Mouse (Mus musculus): ENCODE results near the gene Foxp1.

DNA sequence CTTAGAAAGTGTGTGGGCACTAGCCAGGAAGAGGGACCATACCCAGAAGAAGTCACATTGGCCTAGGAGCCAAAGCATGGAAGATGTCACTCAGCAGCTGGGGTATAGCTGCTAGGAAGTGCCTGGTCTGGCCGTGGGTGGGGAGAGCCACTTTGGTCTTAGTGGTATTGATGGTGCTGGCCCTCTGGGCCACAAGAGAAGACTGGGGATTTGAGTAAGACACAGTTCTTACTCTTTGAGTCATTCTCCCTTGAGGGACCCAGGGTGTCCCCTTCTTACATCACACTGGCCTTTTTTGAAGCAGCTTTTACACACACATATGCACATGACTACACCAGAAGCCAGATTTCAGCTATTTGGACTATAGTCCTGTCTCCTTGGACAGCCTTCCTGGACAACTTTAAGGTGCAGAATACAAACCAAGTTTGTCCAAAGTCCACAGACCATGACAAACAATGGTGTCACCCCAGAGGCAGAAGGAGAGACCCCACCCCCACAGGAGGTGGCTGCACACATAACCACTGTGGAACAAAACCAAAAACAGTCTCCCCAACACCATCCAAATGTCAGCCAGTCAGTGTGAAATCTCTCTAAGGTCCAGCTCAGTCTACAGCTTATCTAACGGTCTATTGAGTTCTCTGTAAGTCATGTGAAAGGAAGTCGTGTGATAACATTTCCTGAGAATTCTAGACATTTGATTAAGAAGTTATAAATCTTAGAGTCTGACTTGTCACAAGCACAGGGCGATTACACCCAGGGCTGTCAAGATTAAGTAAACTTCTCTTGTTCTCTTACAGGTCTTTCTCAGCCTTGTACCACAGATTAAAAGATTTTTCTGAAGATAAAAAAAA is 333.9 kb downstream of the Foxp1 start:
- TF ChIP-seq CTCF (IDR thresholded peaks at IDR 0.05; ENCODE audit: low read depth, low read length): no peak
- TF ChIP-seq POLR2AphosphoS5 (IDR thresholded peaks at IDR 0.05; ENCODE audit: insufficient replicate concordance, low read depth, low read length): no peak
- TF ChIP-seq GATA1 (IDR thresholded peaks at IDR 0.05; ENCODE audit: borderline replicate concordance, low read length): no peak
- no peak for TF ChIP-seq TAL1 (conservative IDR thresholded peaks at IDR 0.05; ENCODE audit: low read depth, low read length)
- TF ChIP-seq GATA2 (IDR thresholded peaks at IDR 0.05; ENCODE audit: borderline replicate concordance, low read depth, low read length): no peak

Measured in G1E (cell line).